Mouse (Mus musculus) limb, embryonic 14.5 days (tissue): ENCODE measurements at regions not wholly inside any gene's neighbourhood (a gene's known extent, or its start where the extent isn't known, plus 50 kb on each side); places are given as distances from the start of the nearest gene placed in this dataset.
"Not testable (repeated sequence)": the region's sequence is repeated elsewhere in the genome, so short reads cannot be mapped to it uniquely, and the experiment has no call there.

ENCODE experiments used
- ATAC-seq: fragments of 200-750 bp; cut with Nextera tagmentation; 2 replicates; pipeline ENCODE4 v1.8.0; 2017; ENCODE audit warnings: low read depth, moderate number of reproducible peaks, moderate TSS enrichment; ENCODE audit not compliant: low FRiP score
- DNase-seq: peaks from one replicate; pipeline ENCODE4 v3.0.0-alpha.2; 2015; ENCODE audit warnings: low spot score
- H3K27ac ChIP-seq: fragments of 300-500 bp; sonication (generic); replicated peaks from 2 replicates; pipeline ENCODE4 v1.5.1; 2014; ENCODE audit warnings: low read depth, mild to moderate bottlenecking, low read length, moderate library complexity, mixed read lengths
- H3K27me3 ChIP-seq: fragments of 300-500 bp; sonication (generic); 2 replicates; pipeline ENCODE4 v1.6.1; 2014; ENCODE audit warnings: low read length, mixed read lengths; ENCODE audit not compliant: control insufficient read depth, insufficient read depth
- H3K36me3 ChIP-seq: fragments of 300-500 bp; sonication (generic); 2 replicates; pipeline ENCODE4 v1.6.1; 2014; ENCODE audit warnings: mild to moderate bottlenecking, low read length, moderate library complexity, mixed read lengths; ENCODE audit not compliant: control insufficient read depth, insufficient read depth
- H3K4me1 ChIP-seq: fragments of 300-500 bp; sonication (generic); 2 replicates; pipeline ENCODE4 v1.6.1; 2014; ENCODE audit warnings: antibody characterized with exemption, low read length, mixed read lengths; ENCODE audit not compliant: control insufficient read depth, insufficient read depth
- H3K4me2 ChIP-seq: fragments of 300-500 bp; sonication (generic); replicated peaks from 2 replicates; pipeline ENCODE4 v1.6.1; 2014; ENCODE audit warnings: low read depth, mild to moderate bottlenecking, low read length, moderate library complexity; ENCODE audit not compliant: severe bottlenecking
- H3K4me3 ChIP-seq: fragments of 300-500 bp; sonication (generic); replicated peaks from 2 replicates; pipeline ENCODE4 v1.5.1; 2014; ENCODE audit warnings: low read length
- H3K9ac ChIP-seq: fragments of 300-500 bp; sonication (generic); 2 replicates; pipeline ENCODE4 v1.6.1; 2014; ENCODE audit warnings: mild to moderate bottlenecking, low read depth, low read length, moderate library complexity; ENCODE audit not compliant: severe bottlenecking
- H3K9me3 ChIP-seq: fragments of 300-500 bp; sonication (generic); 2 replicates; pipeline ENCODE4 v1.6.1; 2016; ENCODE audit warnings: low read length; ENCODE audit not compliant: control insufficient read depth
- POLR2A ChIP-seq: fragments of 200-500 bp; IDR thresholded peaks from 2 replicates; pipeline ENCODE4 v1.8.0; 2012; ENCODE audit warnings: inconsistent platforms, mild to moderate bottlenecking, moderate library complexity, borderline replicate concordance; ENCODE audit not compliant: insufficient read depth, insufficient read length; ENCODE audit errors: extremely low read depth
- WGBS: fragments of 180-500 bp; shearing (Covaris S2); extraction: QIAGEN DNeasy Blood & Tissue Kit; methylation state at CpG from one replicate; pipeline ENCODE4 v1.1.7; 2014; 5-methylcytosine and 5-hydroxymethylcytosine counted together

- WGBS: 41% methylated on average over 3 of the region's 3 CpGs
- DNase-seq: no peak
Measured at GRCm38 (mm10) chr15:3909471-3909870, 69.9 kb downstream of the Fbxo4 start.

GRCm38 (mm10) chr15:3908721-3909120, 70.7 kb downstream of the Fbxo4 start:
- H3K4me2 ChIP-seq: no peak overlapping the region
- ATAC-seq: no peak
- no peak overlapping the region for H3K27ac ChIP-seq
- H3K27me3 ChIP-seq: no peaks in the 10 kb centered on the region
- no peak for TF ChIP-seq POLR2A
- 8% methylated on average over 2 of the region's 2 CpGs for WGBS
- no peak overlapping the region for H3K4me3 ChIP-seq
- no peaks in the 10 kb centered on the region for H3K36me3 ChIP-seq
- H3K9ac ChIP-seq: no peak overlapping the region
- DNase-seq: peak; percentile 36
- no peaks in the 10 kb centered on the region for H3K4me1 ChIP-seq
- no peaks in the 10 kb centered on the region for H3K9me3 ChIP-seq

More at GRCm38 (mm10) chr15:3909471-3909870, 69.9 kb downstream of the Fbxo4 start:
- ATAC-seq: no peak
- Histone ChIP-seq H3K36me3 (no peaks in the 10 kb centered on the region), H3K4me3 (no peak overlapping the region), H3K9me3 (no peaks in the 10 kb centered on the region), H3K4me1 (no peaks in the 10 kb centered on the region), H3K27me3 (no peaks in the 10 kb centered on the region), H3K9ac (no peak overlapping the region), H3K4me2 (no peak overlapping the region), H3K27ac (no peak overlapping the region)
- TF ChIP-seq POLR2A: no peak

- ATAC-seq: no peak
- Histone ChIP-seq H3K4me3 (no peak overlapping the region), H3K4me1 (no peaks in the 10 kb centered on the region), H3K27ac (no peak overlapping the region), H3K27me3 (no peaks in the 10 kb centered on the region), H3K4me2 (no peak overlapping the region), H3K9me3 (no peaks in the 10 kb centered on the region), H3K9ac (no peak overlapping the region), H3K36me3 (no peaks in the 10 kb centered on the region)
- no peak for DNase-seq
- WGBS: 75% methylated on average over 2 of the region's 2 CpGs
- no peak for TF ChIP-seq POLR2A
Measured at GRCm38 (mm10) chr15:3905548-3905947, 73.8 kb downstream of the Fbxo4 start.

- DNase-seq: no peak
Measured at GRCm38 (mm10) chr15:3878429-3878828, 100.9 kb downstream of the Fbxo4 start.

GRCm38 (mm10) chr15:3877506-3877905, 101.9 kb downstream of the Fbxo4 start:
- TF ChIP-seq POLR2A: no peak
- no peak overlapping the region for H3K4me3 ChIP-seq
- no peaks in the 10 kb centered on the region for H3K36me3 ChIP-seq
- H3K27me3 ChIP-seq: no peaks in the 10 kb centered on the region
- ATAC-seq (no peak), DNase-seq (no peak)
- WGBS: 44% methylated on average over 3 of the region's 3 CpGs
- no peaks in the 10 kb centered on the region for H3K4me1 ChIP-seq
- H3K9ac ChIP-seq: no peak overlapping the region
- H3K4me2 ChIP-seq: no peak overlapping the region
- H3K27ac ChIP-seq: no peak overlapping the region
- no peaks in the 10 kb centered on the region for H3K9me3 ChIP-seq

More at GRCm38 (mm10) chr15:3878429-3878828, 100.9 kb downstream of the Fbxo4 start:
- no peak for TF ChIP-seq POLR2A
- Histone ChIP-seq H3K27me3 (no peaks in the 10 kb centered on the region), H3K4me1 (no peaks in the 10 kb centered on the region), H3K4me3 (no peak overlapping the region), H3K27ac (no peak overlapping the region), H3K9me3 (no peaks in the 10 kb centered on the region), H3K36me3 (no peaks in the 10 kb centered on the region), H3K4me2 (no peak overlapping the region), H3K9ac (no peak overlapping the region)
- no peak for ATAC-seq
- 85% methylated on average over 2 of the region's 2 CpGs for WGBS

- not testable (repeated sequence) for H3K4me2 ChIP-seq, H3K36me3 ChIP-seq, H3K4me3 ChIP-seq, H3K9ac ChIP-seq, ATAC-seq, H3K27ac ChIP-seq, H3K9me3 ChIP-seq, H3K27me3 ChIP-seq, H3K4me1 ChIP-seq
- DNase-seq: peak; percentile 28
- 56% methylated on average over 6 of the region's 7 CpGs for WGBS
Measured at GRCm38 (mm10) chr15:3875210-3875861, 104.0 kb downstream of the Fbxo4 start.
